Mouse (Mus musculus) gastrocnemius, adult 8-10 months (tissue): ENCODE data around the gene Asb13. TPM values are rescaled to one million over a fixed set of nuclear protein-coding genes. Genes with fewer than 3 reads are reported as not detected.

Experiments
- DNase-seq, 2 experiments: peaks; one replicate each; pipeline ENCODE4 v3.0.0; 2022; ENCODE audit warnings: low spot score in 2 of 2
- total RNA-seq, 4 experiments: library from RNA; stranded (reverse); gene quantifications; 2 replicates each; pipeline ENCODE4 v1.2.4; 2022

Asb13 gene
- total RNA-seq, 4 experiments from 2014 or later = 12.1 to 14.7 (median 13.0) TPM

- no peak for DNase-seq
These were observed 30.4 kb downstream of the Asb13 start for GRCm38 (mm10) chr13:3664241-3664640.

GRCm38 (mm10) chr13:3665308-3665723 lies 31.5 kb downstream of the Asb13 start:
- DNase-seq = peak; percentile 46 to 52

- DNase-seq = no peak
These were observed 33.5 kb downstream of the Asb13 start for GRCm38 (mm10) chr13:3667288-3667873.

- no peak for DNase-seq
These were observed 34.2 kb downstream of the Asb13 start for GRCm38 (mm10) chr13:3668068-3668467.

- no peak for DNase-seq
These were observed 35.8 kb downstream of the Asb13 start for GRCm38 (mm10) chr13:3669611-3670010.

DNA sequence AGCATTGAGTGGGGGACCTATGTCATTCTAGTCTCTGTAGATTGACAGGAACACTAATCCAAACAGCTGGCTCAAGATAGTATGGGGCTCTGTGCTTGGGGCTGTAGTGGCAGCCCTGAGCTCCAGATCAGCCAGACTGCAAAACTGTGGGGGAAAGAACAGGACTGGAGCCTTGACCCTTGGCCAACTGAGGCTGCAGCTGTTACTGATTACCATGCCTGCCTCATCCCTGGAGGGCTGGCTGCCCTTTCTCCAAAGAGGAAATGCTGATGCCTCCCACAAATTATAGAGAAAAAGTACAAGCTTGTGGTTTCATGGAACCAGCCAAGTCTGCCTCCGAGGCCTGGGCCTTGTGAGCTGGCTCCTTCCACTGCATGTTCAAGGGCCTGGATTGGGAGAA lies 36.2 kb downstream of the Asb13 start:
- DNase-seq = peak; percentile 10 to 27

- no peak for DNase-seq
These were observed 39.3 kb downstream of the Asb13 start for GRCm38 (mm10) chr13:3673151-3673550.

- peak in 1 of 2 experiments; percentile 27 for DNase-seq
These were observed 39.8 kb downstream of the Asb13 start for GRCm38 (mm10) chr13:3673622-3674021.

DNA sequence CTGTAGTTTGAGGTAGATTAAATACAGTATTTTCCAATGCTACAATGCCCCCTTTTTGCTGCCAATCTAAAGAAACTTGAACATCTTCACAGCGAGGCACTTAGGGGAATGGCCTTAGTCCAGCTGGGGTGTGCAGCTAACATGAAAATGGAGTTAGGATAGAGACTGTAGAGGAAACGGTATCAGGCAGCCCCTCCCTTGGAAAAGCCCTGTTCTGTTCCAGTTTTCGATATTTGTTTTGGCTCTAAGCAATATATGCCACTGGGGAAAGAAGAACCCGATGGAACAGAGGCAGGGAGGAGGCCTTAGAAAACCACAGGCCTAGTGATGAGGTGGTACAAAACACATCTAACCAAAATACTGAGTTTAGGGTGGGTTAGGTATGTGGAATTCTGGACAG lies 42.0 kb downstream of the Asb13 start:
- DNase-seq = no peak

DNA sequence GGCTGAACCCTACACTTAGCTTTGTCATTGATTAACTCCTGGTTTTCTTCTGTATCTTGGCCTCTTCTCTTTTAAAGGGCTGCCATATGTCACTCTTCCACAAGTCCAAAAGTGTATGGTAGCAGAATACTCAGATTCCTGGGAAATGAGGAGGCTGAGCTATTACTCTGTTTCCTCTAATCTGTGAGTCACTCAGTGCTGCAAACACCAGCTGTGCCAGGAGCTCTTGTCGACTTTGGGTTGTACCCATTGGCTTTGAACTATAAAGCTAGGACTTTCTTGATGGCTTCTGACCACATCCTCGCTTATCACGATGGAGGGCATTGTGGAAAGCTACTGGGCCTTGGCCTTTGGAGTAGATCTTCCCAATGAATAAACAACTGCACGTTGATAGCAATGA lies 45.3 kb downstream of the Asb13 start:
- DNase-seq = no peak

GRCm38 (mm10) chr13:3686306-3686705 lies 52.5 kb downstream of the Asb13 start:
- DNase-seq = no peak

- no peak for DNase-seq
These were observed 60.9 kb downstream of the Asb13 start for GRCm38 (mm10) chr13:3694599-3695343.

GRCm38 (mm10) chr13:3696977-3697735 lies 63.3 kb downstream of the Asb13 start:
- no peak for DNase-seq

DNA sequence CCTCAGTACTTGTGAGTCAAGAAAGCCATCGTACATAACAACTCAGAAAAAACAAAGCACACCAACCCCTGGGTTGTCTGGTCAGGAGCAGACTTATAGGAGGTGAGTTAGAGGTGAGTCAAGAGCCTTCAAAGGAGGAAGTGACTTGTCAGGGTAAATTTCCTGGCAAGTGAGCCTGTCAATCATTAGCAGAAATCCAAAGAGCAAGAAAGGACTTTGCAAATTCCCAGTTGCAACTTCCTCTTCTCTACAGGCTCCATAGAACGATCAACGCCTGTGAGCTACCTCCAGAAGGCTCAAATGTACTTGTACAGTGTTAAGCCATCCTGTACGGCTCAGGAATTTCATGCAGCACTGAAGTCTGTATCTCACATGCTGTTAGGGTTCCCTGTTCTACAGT lies 66.9 kb downstream of the Asb13 start:
- no peak for DNase-seq

Other genes with a start within 250 kb of the Asb13 start
- gene Gdi2, start 96.0 kb upstream of the Asb13 start, total RNA-seq = 100 to 1,000 TPM; 140 to 152 (median 149) TPM
- 10 to 100 TPM in 1 of 4 experiments, 1 to 10 TPM in 3; 7.1 to 11.8 (median 7.6) TPM for gene Fam208b, start 22.9 kb upstream of the Asb13 start, total RNA-seq
- gene Calml3, start 170.3 kb downstream of the Asb13 start, total RNA-seq = not detected
- gene Calm4, start 203.7 kb downstream of the Asb13 start, total RNA-seq = 1 to 10 TPM in 2 of 4 experiments, not detected in 2; 1.1 to 2.2 TPM
- gene Calm5, start 220.1 kb downstream of the Asb13 start, total RNA-seq = not detected